Mouse (Mus musculus) adrenal gland (tissue): ENCODE results near the gene Baiap2.

Experiments
- intact Hi-C: fragments of 180-260 bp; cut with DNase I; formaldehyde crosslinking; loops from one replicate; pipeline ENCODE4 v1.15.1; 2025

Baiap2 gene

GRCm38 (mm10) chr11:120007496-120008080 lies 65.0 kb downstream of the Baiap2 start:
- intact Hi-C loops = no loop called here

DNA sequence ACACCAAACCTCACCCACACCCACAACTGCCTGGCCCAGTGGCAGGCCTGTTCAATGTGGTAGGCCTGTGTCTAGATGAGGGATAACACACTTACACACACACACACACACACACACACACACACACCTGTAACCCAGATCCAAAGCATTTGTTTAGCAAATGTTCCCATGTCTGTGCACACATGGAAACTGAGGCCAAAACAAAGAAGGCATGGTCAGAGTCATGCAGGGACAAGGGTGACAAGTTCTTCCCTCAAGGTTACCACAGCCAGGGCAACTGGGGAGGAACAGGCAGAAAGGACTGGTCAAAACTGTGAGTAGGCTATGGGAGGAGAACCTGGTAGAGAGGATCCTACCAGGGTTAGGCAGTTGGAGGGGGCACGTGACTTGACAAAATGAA lies 65.9 kb downstream of the Baiap2 start:
- intact Hi-C loops = no loop called here

DNA sequence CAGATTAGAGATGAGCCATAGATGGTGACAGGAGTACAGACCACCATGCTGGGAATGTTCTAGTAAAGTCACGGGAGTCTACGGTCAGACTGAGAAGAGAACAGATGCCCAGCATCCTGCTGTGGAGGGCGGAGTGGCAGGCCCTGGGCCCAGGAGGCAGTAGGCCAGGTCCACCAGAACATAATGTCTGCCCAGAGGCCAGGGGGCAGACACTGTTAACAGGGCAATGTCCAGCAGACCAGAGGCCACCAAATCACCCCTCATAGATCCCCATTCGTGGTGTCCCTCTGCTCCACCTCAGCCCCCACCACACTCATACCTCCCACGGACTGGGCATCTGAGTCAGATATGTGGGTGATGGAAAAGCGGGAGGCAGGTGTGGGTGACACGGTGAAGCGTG lies 66.4 kb downstream of the Baiap2 start:
- intact Hi-C loops = no loop called here

DNA sequence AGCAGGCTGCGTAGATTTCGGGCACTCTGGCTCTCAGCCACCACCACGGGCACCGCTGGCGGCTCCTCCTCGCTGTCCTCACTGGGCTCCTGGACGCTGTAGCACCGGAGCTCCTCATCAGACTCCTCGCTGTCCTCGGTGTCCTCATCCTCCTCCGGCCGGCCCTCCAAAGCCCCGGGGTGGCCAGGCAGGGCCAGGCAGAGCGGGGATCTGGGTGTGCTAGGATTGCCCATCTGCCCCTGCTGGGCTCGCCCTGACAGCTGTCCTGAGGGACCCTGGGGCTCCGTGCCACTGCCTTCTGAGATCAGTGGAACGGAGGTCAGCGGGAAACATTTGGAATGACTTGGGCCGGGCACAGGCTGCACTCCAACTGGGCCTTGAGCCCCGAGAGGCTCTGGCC lies 67.4 kb downstream of the Baiap2 start:
- intact Hi-C loops = no loop called here

DNA sequence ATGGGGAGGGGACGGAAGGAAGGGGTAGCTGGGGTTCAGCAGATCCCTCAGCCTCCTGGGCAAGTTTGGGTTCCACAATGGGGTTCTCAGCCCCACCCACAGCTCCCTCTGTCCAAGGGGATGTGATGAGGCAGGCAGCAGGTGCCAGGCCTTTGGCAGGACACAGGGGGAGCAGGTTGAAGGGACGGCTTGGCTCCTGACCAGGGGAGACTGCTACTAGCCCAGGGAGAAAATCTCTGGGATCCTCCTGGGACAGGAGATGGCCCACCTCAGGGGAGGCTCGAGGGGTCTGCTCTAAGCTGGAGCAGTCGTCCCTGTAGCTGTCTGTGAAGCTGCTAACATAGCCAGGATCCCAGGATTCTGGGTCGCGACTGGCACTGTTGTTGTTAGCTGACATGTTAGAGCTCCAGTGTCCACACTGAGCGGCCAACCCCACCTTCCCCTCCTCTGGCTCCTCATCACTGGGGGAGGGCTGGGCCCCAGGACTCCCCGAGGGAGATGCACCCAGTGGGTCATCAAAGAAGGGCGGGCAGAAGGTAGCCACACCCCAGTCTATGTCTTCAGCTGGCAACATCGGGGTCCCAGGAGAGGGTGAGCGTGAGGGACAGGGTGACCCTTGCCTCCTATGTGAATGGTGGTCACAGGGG lies 68.7 kb downstream of the Baiap2 start:
- intact Hi-C loops = no loop called here

DNA sequence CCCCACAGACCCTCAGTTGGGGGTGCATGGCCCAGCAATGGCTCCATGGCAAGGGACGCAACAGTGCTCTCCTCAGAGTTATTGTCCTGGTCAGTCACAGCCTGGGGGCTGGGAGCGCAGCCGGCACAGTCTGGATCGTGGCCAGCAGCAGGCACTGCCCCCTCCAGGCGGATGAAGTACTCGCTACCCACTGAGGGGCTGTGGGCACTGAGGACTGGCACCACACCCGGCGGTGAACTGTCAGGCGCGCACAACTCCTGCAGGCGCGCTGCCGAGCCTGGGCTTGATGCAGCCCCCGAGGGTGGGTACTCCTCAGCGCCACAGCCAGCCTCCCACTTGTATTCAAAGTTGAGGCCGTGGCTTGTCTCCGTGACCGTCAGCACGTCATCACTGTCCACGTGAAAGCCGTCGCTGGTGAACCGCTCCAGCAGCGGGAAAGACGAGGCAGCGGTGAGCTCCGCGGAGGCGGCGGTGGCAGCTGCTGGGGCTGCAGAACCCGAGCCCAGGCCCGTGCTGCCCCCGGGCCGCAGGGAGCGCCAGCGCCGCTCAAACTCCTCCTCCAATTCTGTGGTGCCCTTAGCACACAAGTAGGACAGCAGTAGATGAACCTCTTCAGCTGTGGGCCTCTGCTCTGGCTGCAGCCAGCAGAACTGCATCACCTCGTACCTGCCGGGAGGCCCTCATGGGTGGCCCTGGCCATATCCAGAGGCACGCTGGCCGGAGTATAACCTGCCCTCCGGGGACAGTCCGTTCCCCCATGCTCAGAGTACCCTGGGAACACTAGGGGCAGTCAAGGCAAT lies 69.4 kb downstream of the Baiap2 start:
- intact Hi-C loops = no loop called here

- intact Hi-C loops = no loop called here
These were observed 70.1 kb downstream of the Baiap2 start for GRCm38 (mm10) chr11:120012702-120013101.

DNA sequence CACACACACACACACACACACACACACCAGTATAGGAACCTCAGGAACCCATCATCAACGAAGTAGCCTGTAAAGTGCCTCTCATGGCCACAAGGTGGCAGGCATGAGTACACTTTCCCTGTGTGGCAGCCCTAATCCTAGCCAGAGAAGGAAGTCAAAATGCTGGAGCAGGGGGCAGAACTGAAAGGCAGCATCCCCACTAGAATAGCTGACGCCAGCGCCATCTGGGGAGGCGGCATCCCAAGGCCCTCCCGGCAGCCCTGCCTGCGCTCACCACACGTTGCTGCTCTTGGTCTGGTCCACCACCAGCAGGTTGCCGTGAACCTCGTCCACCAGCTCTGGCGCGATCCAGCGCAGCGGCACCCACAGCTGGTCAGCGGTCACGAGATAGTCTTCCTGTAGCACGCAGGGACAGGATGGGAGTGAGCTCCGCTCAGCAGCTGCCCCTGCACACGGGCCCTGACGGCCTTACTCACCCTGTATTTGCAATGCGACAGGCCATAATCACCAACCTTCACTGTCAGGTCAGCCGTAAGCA lies 70.7 kb downstream of the Baiap2 start:
- intact Hi-C loops = no loop called here

- intact Hi-C loops = no loop called here
These were observed 72.2 kb downstream of the Baiap2 start for GRCm38 (mm10) chr11:120014758-120015157.

DNA sequence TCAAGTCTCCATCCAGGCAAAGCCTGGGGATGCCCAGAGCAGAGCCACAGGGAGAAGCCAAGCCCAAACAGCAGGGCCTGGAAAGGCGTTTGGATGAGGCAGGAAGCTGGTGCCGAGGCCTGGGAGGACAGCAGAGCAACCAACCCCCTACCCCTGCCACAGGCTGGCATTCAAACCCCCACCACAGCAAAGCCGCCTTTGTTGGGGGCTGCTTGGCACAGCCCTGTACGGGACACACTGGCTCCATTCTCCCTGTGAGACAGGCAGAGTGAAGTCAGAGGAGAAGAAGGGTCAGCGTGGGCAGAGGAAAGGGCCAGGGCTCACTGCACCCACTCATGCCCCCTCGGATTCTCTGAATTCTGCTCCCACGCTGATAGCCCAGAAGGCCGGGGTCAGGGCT lies 74.4 kb downstream of the Baiap2 start:
- intact Hi-C loops = no loop called here

- intact Hi-C loops = no loop called here
These were observed 77.2 kb downstream of the Baiap2 start for GRCm38 (mm10) chr11:120019542-120020440.

DNA sequence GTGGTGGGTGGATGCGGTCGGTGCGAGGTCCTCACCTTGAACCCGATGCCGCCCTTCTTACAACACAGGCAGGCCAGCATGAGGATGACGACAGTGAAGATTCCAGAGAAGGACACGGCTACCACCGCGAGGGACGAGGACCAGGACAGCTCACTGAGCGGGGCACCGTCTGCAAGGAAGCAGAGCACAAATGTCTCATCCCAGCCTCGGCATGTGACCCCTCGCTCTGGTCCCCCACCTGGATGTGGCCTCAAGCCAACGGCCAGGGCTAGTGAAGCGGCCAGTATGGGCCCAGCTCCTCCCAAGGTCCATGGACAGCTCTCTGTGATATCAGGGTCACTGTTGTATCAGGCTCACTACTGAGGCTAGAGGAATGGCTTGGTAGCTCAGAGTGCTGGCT lies 78.8 kb downstream of the Baiap2 start:
- intact Hi-C loops = no loop called here

GRCm38 (mm10) chr11:120022216-120022615 lies 79.7 kb downstream of the Baiap2 start:
- intact Hi-C loops = no loop called here

- intact Hi-C loops = no loop called here
These were observed 80.3 kb downstream of the Baiap2 start for GRCm38 (mm10) chr11:120022841-120023240.

DNA sequence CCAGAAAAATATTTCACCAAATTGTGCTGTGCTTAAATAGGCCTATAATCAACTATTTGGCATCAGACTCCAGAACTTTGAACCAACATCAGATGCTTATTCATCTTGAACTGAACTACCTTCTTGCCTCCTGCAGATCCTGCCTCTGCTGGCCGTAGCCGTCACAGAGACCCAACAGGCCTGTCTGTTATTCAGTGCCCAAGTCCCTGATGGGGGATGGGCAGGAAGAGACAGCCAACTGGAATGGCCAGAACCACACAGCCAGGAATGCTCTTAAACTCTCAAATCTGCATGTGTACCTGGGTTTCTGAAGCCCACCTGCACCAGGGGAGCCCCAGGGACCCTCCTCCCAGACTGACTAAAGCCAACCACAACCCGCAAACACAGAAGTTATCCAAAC lies 84.4 kb downstream of the Baiap2 start:
- intact Hi-C loops = no loop called here

- intact Hi-C loops = no loop called here
These were observed 85.9 kb downstream of the Baiap2 start for GRCm38 (mm10) chr11:120028319-120029092.

GRCm38 (mm10) chr11:120029431-120030144 lies 87.0 kb downstream of the Baiap2 start:
- intact Hi-C loops = loop anchor here (5.0 to 10.0 kb wide), 2 partner anchors 63 to 275 kb away; no protein-coding TSS in a partner anchor

DNA sequence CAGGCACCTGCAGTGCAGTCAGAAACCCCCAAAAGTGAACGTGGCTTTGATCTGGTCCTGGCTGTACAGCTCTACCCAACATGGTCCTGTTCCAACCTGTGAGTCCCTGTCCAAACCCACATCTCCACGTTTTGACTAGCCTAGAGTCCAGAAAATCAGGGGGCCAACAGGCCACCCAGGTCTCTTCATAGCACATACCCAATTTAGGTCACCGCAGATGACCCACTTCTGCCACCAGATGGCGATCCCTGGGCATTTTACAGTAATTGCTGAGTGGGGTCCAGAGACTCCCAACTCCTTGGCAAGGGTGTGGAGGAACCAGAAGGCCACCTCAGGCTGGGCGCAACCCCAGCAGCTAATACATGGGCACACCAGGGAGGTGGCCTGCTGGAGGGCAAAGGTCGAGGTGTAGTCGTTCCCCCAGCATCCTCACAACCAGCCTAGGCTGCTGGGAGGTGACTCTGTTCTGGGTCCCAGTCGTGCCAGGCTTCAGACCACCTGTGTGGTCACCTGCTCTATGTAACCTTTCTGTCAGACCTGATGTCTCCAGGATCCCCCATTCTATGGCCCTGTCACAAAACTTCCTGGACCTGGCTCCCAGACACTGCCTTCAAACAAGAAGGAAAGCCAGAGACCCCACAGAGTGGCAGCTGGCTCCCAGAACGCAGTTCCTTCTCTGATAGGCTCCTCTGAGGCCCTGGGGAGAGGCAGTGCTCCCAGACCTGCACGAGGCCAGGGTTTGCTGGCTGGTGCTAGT lies 87.8 kb downstream of the Baiap2 start:
- intact Hi-C loops = loop anchor here (5.0 to 10.0 kb wide), 2 partner anchors 62 to 274 kb away; no protein-coding TSS in a partner anchor

- intact Hi-C loops = loop anchor here (5.0 to 10.0 kb wide), 2 partner anchors 60 to 273 kb away; no protein-coding TSS in a partner anchor
These were observed 89.5 kb downstream of the Baiap2 start for GRCm38 (mm10) chr11:120032052-120032451.
